Mouse (Mus musculus) testis, adult 2 months (tissue): Measurements from ENCODE around the gene Golph3.

ENCODE experiments used
- CTCF ChIP-seq: fragments of 200-500 bp; IDR thresholded peaks from 2 replicates; pipeline ENCODE4 v1.5.1; 2012; ENCODE audit warnings: low read depth, mild to moderate bottlenecking, inconsistent platforms, low read length, moderate library complexity; ENCODE audit not compliant: control insufficient read depth, insufficient read depth, insufficient replicate concordance
- POLR2A ChIP-seq: fragments of 200-500 bp; IDR thresholded peaks from 2 replicates; pipeline ENCODE4 v1.6.1; 2012; ENCODE audit warnings: low read depth, mild to moderate bottlenecking, inconsistent platforms, low read length, moderate library complexity; ENCODE audit not compliant: control insufficient read depth

- TF ChIP-seq POLR2A = no peak
- TF ChIP-seq CTCF = no peak
Measured at GRCm38 (mm10) chr15:12397032-12397431, 75.8 kb downstream of the Golph3 start.
